Mouse (Mus musculus) gastrocnemius, adult 2 months (tissue): ENCODE measurements around the gene Slc35b2. TPM values are rescaled to one million over a fixed set of nuclear protein-coding genes. Genes with fewer than 3 reads are reported as not detected.
A peak's percentile ranks its signal among the peaks of the same experiment; 100 is the strongest.

Experiments used
- DNase-seq: peaks from one replicate; pipeline ENCODE4 v3.0.0; 2022
- H3K27ac ChIP-seq: fragments of 200-600 bp; 2 replicates; pipeline ENCODE4 v1.8.1; 2022; ENCODE audit warnings: mild to moderate bottlenecking
- H3K4me3 ChIP-seq: fragments of 200-600 bp; 2 replicates; pipeline ENCODE4 v1.8.1; 2022; ENCODE audit warnings: mild to moderate bottlenecking, moderate library complexity
- CTCF ChIP-seq: fragments of 200-600 bp; IDR thresholded peaks from 2 replicates; pipeline ENCODE4 v1.8.1; 2022; ENCODE audit warnings: antibody characterized with exemption, mild to moderate bottlenecking, moderate library complexity
- intact Hi-C: fragments of 180-260 bp; cut with DNase I; formaldehyde crosslinking; loops from one replicate; pipeline ENCODE4 v1.15.1; 2025
- total RNA-seq, 2 experiments: library from RNA; stranded (reverse); gene quantifications; 2 replicates each; pipeline ENCODE4 v1.2.3; 2021

Gene Slc35b2
- total RNA-seq, 2 experiments from 2014 or later: 16.0 to 17.3 TPM

GRCm38 (mm10) chr17:45557998-45558862 is 5.4 kb upstream of the Slc35b2 start:
- intact Hi-C loops: no loop called here
- Histone ChIP-seq H3K4me3 (peak overlapping the region; percentile 13), H3K27ac (no peak overlapping the region)
- no peak for DNase-seq
- TF ChIP-seq CTCF: no peak

GRCm38 (mm10) chr17:45559732-45560525 is 3.7 kb upstream of the Slc35b2 start:
- Histone ChIP-seq H3K27ac (no peak overlapping the region), H3K4me3 (no peak overlapping the region)
- TF ChIP-seq CTCF: no peak
- intact Hi-C loops: no loop called here
- DNase-seq: no peak

- intact Hi-C loops: no loop called here
- no peak for TF ChIP-seq CTCF
- Histone ChIP-seq H3K4me3 (peak overlapping the region; percentile 99), H3K27ac (peak overlapping the region; percentile 94)
- DNase-seq: no peak
Measured at GRCm38 (mm10) chr17:45563216-45563615, 458 bp upstream of the Slc35b2 start.

GRCm38 (mm10) chr17:45564531-45565084 is 934 bp downstream of the Slc35b2 start:
- peak; percentile 55 for DNase-seq
- TF ChIP-seq CTCF: no peak
- Histone ChIP-seq H3K27ac (peak overlapping the region; percentile 94), H3K4me3 (peak overlapping the region; percentile 99)
- intact Hi-C loops: no loop called here

- no peak for DNase-seq
- no peak for TF ChIP-seq CTCF
- intact Hi-C loops: no loop called here
- peak overlapping the region; percentile 99 for H3K4me3 ChIP-seq
- no peak overlapping the region; the same call in 1 of the 2 replicates for H3K27ac ChIP-seq
Measured at GRCm38 (mm10) chr17:45565103-45565502, 1.4 kb downstream of the Slc35b2 start.

- no peak for TF ChIP-seq CTCF
- Histone ChIP-seq H3K4me3 (no peak overlapping the region), H3K27ac (no peak overlapping the region)
- no peak for DNase-seq
- intact Hi-C loops: no loop called here
Measured at GRCm38 (mm10) chr17:45566031-45566359, 2.3 kb downstream of the Slc35b2 start.

- intact Hi-C loops: no loop called here
- TF ChIP-seq CTCF: no peak
- H3K4me3 ChIP-seq: no peak overlapping the region
- H3K27ac ChIP-seq: no peak overlapping the region
- DNase-seq: no peak
Measured at GRCm38 (mm10) chr17:45566360-45567161, 2.9 kb downstream of the Slc35b2 start.

- no peak overlapping the region for H3K27ac ChIP-seq
- no peak for TF ChIP-seq CTCF
- no peak overlapping the region for H3K4me3 ChIP-seq
- intact Hi-C loops: no loop called here
- no peak for DNase-seq
Measured at GRCm38 (mm10) chr17:45567162-45567601, 3.5 kb downstream of the Slc35b2 start.

GRCm38 (mm10) chr17:45568990-45569389 is 5.3 kb downstream of the Slc35b2 start:
- intact Hi-C loops: no loop called here
- Histone ChIP-seq H3K27ac (no peak overlapping the region), H3K4me3 (no peak overlapping the region)
- DNase-seq: no peak
- no peak for TF ChIP-seq CTCF

GRCm38 (mm10) chr17:45569999-45570398 is 6.3 kb downstream of the Slc35b2 start:
- intact Hi-C loops: no loop called here

GRCm38 (mm10) chr17:45572103-45573086 is 8.7 kb downstream of the Slc35b2 start:
- peak; percentile 84 for DNase-seq
- peak overlapping the region; percentile 81 for H3K4me3 ChIP-seq
- peak; percentile 28 for TF ChIP-seq CTCF
- peak overlapping the region; percentile 96 for H3K27ac ChIP-seq
- intact Hi-C loops: no loop called here

More at GRCm38 (mm10) chr17:45569999-45570398, 6.3 kb downstream of the Slc35b2 start:
- no peak overlapping the region for H3K27ac ChIP-seq
- no peak overlapping the region; the same call in 1 of the 2 replicates for H3K4me3 ChIP-seq
- no peak for DNase-seq
- TF ChIP-seq CTCF: no peak
